Mouse (Mus musculus): ENCODE data around the gene Pnpla6.

The Pnpla6 gene

DNA sequence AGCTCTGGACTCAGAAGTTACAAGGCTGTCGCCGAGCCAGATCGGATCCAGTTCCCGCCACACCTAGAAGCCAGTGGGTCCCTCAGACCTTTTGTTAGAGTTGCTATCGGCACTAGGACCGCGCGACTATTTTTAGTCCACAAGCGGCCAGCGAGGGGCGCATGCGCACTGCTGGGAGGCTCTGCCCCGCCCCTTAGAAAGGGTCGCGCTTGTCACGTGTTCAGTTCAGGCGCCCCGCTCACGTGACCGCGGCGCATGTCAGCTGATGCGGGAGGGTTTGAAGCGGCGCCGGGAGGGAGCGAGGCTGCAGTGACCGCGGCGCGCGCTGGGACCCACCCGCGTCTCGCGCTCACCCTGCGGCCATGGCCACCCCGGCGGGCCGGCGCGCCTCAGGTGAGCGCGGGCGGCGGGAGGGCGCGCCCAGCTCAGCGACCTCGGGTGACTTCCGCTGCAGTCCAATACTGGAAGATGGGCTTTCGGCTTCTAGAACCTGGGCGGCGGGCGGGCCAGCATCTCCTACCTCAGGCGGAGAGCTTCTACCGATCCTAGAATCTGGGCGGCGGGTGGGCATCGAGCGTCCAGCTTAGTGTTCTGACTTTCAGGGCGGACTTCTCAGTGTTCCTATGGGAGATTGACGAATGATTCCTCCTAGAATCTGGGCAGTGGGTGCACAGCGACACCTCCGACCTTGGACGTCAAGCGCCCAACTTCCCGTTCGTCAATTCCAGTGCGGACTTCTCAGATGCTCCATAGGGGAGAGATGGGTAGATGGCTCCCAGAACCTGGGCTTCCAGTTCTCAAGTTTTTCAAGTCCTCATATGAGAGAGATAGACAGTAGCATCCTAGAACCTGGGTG lies 14.7 kb upstream of the Pnpla6 start, which contains the start of gene Mcoln1:
Gene Mcoln1 (plus strand): TSS at position 223 of the 856 bp plus-strand sequence.
- in situ Hi-C loops (cut with MboI, MseI) = no loop called here

- in situ Hi-C loops (cut with MboI, MseI) = no loop called here
These were observed 13.0 kb upstream of the Pnpla6 start for GRCm38 (mm10) chr8:3502217-3502616.

- in situ Hi-C loops (cut with MboI, MseI) = no loop called here
These were observed 7.0 kb upstream of the Pnpla6 start for GRCm38 (mm10) chr8:3507979-3508754.

GRCm38 (mm10) chr8:3514681-3515247 lies 420 bp upstream of the Pnpla6 start:
- in situ Hi-C loops (cut with MboI, MseI) = no loop called here

DNA sequence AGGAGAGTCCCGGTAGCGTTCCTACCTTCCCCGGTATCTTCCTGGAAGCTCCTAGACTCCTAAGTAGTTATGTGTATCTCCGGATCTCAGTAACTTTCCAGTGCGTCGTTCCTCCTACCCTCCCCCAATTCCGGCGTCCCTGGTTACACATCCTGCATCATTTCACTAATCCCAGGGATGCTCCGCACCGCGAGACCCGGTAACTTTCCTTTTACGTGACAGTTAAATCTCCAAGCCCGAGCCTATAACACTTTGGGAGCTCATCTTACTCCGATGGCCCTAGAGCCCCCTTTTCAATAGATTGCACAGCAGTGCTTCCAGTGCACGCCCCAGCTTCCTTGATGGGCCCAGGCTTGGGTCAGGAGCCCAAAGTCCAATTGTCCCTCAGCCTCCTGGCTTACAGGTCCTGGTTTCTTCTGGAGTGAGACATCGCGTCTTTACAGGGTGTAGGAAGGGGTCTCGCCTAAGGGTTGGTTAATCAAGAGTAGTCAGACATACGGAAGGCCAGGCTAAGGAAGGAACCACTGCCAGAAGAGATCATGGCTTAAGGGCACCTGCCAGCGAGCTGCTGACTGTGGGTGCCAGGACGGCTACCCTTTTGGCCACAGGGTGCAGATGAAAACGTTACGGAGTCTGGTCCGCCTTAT lies 710 bp downstream of the Pnpla6 start:
- in situ Hi-C loops (cut with MboI, MseI) = no loop called here

DNA sequence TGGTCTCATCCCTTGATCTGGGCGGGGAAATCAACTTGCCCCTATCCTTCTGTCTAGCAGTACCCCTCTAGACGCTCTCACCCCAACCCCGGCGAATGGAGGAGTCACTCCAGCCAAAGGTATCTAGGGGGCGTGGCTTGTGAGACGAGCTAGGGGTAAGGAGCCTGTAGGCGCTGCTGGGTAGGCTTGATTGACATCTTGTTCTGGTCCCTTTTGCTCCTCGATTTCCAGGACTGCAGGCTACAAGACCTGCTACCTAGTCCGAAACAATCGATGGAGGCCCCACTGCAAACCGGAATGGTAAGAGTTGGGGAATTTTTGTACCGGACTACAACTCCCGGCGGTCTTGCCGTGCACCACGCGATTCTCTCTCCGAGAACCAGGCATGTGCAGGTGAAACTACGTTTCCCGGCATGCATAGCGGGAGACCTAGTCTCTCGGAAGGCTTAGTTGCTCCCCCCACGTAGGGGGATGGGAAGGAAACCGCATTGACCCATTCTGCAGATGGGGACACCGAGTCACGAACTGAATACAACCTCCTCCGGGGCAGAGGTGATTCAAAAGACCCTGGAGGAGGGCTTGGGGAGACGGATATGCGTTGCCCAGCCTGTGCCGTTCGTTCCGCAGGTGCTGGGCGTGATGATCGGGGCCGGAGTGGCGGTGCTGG lies 1.4 kb downstream of the Pnpla6 start:
- in situ Hi-C loops (cut with MboI, MseI) = no loop called here

GRCm38 (mm10) chr8:3517117-3517495 lies 1.9 kb downstream of the Pnpla6 start:
- in situ Hi-C loops (cut with MboI, MseI) = no loop called here

DNA sequence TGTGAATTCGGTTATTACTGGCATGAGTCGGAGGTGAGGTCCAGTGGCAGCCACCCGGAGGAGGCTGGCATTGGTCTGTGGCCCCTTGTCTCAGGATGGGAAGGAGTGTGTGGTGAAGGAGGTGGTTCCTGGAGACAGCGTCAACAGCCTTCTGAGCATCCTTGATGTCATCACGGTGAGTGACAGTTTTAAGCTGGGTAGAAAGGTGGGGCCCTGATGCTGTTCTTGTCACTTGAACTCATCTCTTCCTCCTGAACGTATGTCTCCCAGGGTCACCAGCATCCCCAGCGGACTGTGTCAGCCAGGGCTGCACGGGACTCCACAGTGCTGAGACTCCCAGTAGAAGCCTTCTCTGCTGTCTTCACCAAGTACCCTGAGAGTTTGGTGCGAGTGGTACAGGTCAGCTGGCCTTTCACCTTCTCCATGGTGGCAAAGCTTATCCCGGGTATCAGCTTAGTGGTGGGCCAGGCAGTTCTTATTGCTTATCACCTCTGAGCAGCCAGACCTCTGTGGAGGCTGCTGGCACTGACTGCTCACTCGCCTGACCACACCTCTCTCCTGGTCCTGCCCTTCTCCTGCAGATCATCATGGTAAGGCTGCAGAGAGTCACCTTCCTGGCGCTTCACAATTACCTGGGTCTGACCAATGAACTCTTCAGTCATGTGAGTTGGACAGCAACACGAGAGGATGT lies 7.0 kb downstream of the Pnpla6 start:
- in situ Hi-C loops (cut with MboI, MseI) = no loop called here

DNA sequence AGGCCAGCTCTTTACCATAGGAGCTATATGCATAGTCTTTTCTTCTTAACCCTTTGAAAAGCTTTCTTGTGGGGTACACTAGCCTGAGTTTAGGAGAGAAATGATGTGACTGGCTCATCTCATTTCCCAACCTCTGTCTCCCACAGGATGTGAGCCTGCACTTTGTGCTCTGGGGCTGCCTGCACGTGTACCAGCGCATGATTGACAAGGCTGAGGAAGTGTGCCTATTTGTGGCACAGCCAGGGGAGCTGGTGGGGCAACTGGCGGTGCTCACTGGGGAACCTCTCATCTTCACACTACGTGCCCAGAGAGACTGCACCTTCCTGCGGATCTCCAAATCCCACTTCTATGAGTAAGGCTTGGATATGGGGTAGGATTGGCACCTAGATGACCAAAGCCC lies 15.6 kb downstream of the Pnpla6 start:
- in situ Hi-C loops (cut with MboI, MseI) = no loop called here

DNA sequence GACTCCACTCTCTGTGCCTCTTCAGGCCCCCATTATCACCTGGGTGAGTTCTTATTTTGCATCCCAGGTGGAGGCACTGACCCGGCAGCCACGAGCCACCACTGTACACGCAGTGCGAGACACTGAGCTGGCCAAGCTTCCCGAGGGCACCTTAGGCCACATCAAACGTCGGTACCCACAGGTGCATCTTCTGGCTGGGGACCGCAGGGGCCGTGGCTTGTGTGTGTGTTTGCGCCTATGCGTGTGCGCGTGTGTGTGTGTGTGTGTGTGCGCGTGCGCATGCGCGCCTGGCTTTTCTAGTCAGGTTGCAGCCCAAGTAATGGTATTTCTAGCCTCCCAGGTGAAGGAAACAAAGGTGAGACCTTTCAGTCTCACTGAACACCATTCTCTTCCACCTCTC lies 16.8 kb downstream of the Pnpla6 start:
- in situ Hi-C loops (cut with MboI, MseI) = no loop called here

DNA sequence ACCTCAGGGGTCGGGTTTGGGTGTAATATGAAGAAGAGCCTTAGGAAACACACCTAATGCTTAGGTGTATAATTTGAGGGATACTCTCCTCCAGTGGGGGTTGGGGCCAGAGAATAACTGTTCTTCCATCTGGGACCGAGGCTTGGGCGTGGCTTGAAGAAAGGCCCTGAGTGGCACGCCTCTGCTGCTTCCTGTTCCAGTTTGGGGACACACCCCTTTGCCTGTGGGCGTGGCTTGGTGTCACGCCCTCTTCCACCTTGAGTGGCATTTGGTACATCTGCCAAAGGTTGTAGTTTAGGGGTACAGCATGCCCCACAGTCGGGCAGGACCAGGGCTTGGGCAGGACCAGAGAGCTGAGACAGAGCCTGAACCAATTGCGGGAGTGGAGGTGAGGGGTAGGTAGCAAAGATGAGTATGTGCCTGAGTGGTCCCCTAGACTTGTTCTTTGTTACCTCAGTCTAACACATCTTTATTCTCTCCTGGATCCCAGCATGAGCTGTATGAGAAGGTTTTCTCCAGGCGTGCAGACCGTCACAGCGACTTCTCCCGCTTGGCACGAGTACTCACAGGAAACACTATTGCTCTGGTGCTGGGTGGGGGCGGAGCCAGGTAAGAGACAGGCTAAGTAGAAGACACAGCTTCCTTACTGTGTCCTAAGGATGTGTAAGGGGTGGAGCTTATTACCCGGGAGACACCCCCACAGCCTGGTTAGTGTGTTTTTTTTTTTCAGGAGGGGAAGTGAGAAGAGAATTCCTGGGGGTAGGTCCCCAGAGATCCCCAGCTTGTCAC lies 21.1 kb downstream of the Pnpla6 start:
- in situ Hi-C loops (cut with MboI, MseI) = no loop called here

- in situ Hi-C loops (cut with MboI, MseI) = no loop called here
These were observed 21.8 kb downstream of the Pnpla6 start for GRCm38 (mm10) chr8:3536940-3537339.

GRCm38 (mm10) chr8:3537666-3538065 lies 22.5 kb downstream of the Pnpla6 start:
- in situ Hi-C loops (cut with MboI, MseI) = no loop called here

DNA sequence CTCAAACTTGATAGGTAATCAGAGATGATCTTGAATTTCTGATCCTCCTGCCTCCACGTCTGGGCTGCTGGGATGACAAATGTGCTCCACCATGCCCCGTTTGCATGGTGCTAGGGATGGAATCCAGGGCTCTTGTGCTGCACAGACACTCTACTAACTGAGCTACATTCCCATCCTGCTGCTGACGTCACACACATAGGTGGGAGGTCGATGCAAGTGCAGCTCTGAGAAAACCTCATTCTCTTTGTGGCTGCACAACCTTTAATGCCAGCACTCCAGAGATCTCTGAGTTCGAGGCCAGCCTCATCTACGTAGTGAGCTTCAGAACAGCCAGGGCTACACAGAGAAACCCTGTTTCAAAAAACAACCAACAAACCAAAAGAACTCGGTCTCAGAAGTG lies 24.0 kb downstream of the Pnpla6 start:
- in situ Hi-C loops (cut with MboI, MseI) = no loop called here

GRCm38 (mm10) chr8:3540076-3540475 lies 24.9 kb downstream of the Pnpla6 start:
- in situ Hi-C loops (cut with MboI, MseI) = no loop called here

DNA sequence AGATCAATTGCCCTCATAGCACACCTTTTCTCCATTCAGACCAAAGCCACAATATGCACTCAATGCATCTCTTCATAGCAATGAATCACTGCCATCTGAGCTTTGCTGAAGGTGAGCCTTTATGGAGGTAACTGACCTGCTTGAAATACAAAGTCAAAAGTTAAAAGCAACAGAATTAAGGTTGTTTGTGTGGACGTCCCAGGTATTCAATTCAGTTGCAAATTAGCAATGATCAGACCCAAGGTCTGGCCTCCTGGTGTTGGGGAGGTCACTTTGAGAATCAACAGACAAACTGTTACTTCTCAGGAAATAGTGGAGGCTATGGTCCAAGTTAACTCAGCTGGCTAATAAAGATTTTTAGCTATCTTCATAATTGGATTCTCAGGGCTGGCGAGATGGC lies 31.3 kb downstream of the Pnpla6 start:
- in situ Hi-C loops (cut with MboI, MseI) = no loop called here

DNA sequence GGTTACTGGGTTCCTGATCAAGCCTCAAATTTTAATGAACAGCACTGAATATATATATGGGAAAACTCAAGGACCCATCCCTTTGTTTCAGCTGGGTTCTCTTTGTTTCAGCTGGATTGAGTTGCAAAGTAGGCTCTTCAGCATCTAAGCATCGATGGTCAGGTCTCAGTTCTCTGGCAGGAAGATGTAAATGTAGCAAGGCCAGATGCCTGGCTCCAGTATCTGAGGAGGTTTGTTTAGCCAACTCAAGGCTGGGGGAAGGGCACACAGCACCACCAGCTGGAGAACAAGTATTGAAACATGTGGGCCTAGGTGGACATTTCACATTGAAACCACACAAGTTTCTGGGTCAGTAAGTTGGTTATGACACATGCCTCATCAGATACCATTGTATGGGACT lies 37.1 kb downstream of the Pnpla6 start:
- in situ Hi-C loops (cut with MboI, MseI) = no loop called here

GRCm38 (mm10) chr8:3556114-3556513 lies 40.9 kb downstream of the Pnpla6 start:
- in situ Hi-C loops (cut with MboI, MseI) = no loop called here

DNA sequence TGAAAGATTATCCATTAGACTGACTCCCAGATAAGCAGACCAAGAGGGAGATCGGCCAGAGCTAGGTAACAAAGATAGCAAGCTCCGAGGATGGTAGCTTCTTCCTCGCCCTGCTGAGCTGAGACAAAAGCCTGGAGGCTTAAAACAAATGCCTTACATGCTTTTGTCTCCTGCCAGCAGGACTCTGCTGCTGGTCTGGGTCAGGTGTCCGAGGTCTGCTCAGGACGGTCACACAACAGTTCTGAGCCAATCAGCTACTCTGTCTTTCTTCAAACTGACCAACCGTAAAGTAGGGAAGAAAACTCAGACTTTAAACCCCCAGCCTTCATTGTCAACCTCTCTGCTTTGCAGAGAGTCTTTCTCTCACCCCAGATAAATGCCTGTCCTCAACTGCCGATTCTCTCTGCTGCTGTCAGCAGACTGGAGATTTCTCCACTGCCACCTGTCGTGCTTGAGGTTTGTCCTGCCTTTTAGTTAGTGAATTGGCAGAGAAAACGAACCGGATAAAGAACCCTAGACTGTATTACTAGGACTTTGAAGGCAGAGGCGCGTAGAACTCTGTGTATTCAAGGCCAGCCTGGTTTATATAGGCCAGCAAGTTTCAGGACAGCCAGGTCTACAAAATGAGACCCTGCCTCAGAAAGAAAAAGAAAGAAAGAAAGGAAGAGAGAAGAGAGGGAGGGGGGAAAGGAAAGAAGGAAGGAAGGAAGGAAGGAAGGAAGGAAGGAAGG lies 52.6 kb downstream of the Pnpla6 start, which contains the start of gene C330021F23Rik:
Gene C330021F23Rik (plus strand): TSS at position 350 of the 731 bp plus-strand sequence.
- in situ Hi-C loops (cut with MboI, MseI) = no loop called here

All from regulatory T cell (primary cell).